Mouse (Mus musculus) gastrocnemius, adult 2 months (tissue): ENCODE measurements around the gene Cstl1. TPM values are rescaled to one million over a fixed set of nuclear protein-coding genes. Genes with fewer than 3 reads are reported as not detected.
"Not testable (repeated sequence)": the region's sequence is repeated elsewhere in the genome, so short reads cannot be mapped to it uniquely, and the experiment has no call there.

Experiments
- DNase-seq: peaks from one replicate; pipeline ENCODE4 v3.0.0; 2022
- H3K27ac ChIP-seq: fragments of 200-600 bp; 2 replicates; pipeline ENCODE4 v1.8.1; 2022; ENCODE audit warnings: mild to moderate bottlenecking
- H3K4me3 ChIP-seq: fragments of 200-600 bp; 2 replicates; pipeline ENCODE4 v1.8.1; 2022; ENCODE audit warnings: mild to moderate bottlenecking, moderate library complexity
- CTCF ChIP-seq: fragments of 200-600 bp; IDR thresholded peaks from 2 replicates; pipeline ENCODE4 v1.8.1; 2022; ENCODE audit warnings: antibody characterized with exemption, mild to moderate bottlenecking, moderate library complexity
- intact Hi-C: fragments of 180-260 bp; cut with DNase I; formaldehyde crosslinking; loops from one replicate; pipeline ENCODE4 v1.15.1; 2025
- total RNA-seq, 2 experiments: library from RNA; stranded (reverse); gene quantifications; 2 replicates each; pipeline ENCODE4 v1.2.3; 2021

Gene Cstl1
- total RNA-seq, 2 experiments from 2014 or later: not detected

DNA sequence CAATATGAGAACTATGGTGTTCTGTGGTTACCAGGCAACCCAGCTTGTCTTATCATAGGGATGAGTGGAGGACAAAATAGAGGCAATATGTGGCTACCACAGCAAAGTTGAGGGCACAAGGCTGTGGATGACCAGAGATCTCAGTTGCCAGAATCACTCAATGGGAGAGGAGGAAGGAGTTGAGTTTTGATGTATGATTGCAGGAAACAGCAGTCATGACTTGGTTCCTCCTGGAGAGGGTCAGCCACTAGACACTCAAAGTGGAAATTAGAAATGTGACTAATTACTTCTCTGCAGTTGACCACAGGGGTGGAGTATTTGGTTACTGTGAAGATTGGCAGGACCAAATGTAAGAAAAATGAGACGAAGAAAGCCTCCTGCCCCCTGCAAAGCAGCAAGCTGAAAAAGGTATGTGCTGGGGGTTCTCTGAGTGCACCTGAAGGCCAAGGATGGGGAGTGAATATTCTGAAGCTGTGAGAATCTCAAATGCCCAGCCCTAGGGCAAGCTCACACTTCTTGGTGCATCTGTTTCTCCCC is 4.2 kb downstream of the Cstl1 start:
- Histone ChIP-seq H3K27ac (peak overlapping the region; percentile 71), H3K4me3 (no peak overlapping the region)
- TF ChIP-seq CTCF: no peak
- DNase-seq: no peak
- intact Hi-C loops: loop anchor here (5.0 to 10.0 kb wide), 5 partner anchors 72 to 950 kb away; partner anchors contain the start of gene Gzf1

DNA sequence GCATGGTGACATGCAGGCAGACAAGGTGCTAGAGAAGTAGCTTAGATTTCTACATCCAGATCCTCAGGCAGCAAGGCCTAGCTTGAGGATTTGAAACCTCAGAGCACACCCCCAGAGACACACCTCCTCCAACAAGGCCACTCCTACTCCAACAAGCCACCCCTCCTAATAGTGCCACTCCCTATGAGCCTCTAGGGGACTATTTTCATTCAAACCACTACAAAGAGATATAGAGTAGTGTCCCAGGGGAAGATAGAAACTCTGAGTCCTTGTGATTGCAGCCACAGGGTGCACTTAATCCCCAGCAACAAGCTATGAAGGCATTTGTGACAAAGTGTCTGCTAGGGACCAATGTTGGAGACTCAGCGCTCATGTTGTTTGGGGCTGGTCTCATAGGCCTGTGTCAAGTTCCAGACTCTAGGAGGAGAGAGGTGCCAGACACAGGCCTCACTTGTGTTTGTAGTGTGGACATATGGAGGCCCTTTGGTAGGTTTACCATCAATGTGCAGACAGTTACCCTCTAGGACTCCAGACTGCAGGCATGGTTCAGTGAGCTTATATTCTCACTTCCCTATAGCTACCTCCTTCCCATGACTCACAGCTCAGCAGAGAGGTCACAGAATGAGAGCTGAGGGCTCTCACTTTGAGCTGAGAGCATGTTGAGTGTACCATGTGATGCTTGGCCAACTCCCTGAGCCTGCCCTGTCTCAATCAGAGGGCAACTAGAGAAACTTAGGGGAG is 13.7 kb downstream of the Cstl1 start:
- TF ChIP-seq CTCF: no peak
- intact Hi-C loops: no loop called here
- H3K4me3 ChIP-seq: no peak overlapping the region
- H3K27ac ChIP-seq: no peak overlapping the region
- no peak for DNase-seq

DNA sequence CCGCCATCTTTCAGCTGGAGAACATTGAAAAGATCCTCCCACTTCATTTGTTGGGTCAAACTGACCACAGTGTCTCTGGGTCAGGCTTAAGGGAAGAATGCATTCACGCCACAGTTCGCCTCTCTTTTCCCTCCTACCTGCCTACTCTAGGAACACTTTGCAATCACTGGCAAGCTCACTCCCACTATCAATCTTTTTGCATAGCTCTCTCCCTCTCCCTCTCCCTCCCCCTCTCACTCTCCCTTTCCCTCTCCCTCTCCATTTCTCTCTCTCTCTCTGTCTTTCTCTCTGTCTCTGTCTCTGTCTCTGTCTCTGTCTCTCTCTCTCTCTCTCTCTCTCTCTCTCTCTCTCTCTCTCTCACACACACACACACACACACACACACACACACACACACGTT is 21.2 kb downstream of the Cstl1 start, which contains the start of gene Cst11:
Gene Cst11, minus strand, starts transcription at position 101 of the 400 bp plus-strand sequence.
- intact Hi-C loops: not testable (repeated sequence)

DNA sequence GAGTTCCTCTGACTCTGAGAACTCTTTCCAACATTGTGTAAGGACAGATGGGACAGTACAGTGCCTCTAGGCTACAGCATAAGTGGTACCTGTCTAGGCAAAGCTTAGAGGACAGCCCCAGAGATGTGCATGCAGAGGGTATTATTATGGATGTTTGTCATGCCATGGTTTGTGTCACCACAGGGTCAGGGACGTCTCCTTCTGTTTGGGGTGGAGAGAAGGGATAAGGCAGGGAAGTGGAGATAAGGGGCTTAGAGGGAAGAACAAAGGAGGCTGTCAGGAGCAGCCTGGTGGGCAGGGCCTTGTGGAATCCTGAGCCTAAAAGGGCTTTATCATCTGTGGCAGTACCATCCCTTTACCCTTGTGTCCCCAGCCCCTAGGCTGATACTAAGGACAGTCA is 31.6 kb downstream of the Cstl1 start, which contains the start of gene 8030411F24Rik:
Gene 8030411F24Rik, plus strand, starts transcription at position 301 of the 400 bp plus-strand sequence.
- TF ChIP-seq CTCF: no peak
- H3K4me3 ChIP-seq: no peak within 1 kb of the TSS
- no peak for DNase-seq
- intact Hi-C loops: no loop called here
- no peak within 1 kb of the TSS for H3K27ac ChIP-seq

More for the DNA sequence above, 21.2 kb downstream of the Cstl1 start, which contains the start of gene Cst11:
- DNase-seq, H3K4me3 ChIP-seq, H3K27ac ChIP-seq: not testable (repeated sequence)

DNA sequence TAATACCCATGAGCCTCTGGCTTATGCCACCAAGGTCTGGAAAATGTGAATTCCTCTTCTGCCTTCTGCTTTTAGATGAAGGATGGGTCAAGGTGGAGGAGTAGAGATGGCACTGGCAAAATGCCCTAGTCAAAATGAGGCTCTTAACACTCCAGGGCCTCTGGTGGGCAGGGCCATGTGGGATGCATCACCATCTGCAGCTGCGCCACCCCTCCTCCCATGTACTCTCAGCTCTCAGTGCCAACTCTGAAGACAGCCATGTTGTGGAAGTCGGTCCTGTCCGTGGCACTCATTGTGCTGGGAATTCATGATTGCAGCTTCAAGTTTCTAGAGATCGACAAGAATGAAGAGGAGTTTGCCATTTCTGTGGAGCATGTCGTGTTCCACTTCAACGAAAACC is 39.0 kb downstream of the Cstl1 start, which contains the start of gene Cst12:
Gene Cst12, plus strand, starts transcription at position 220 of the 400 bp plus-strand sequence.
- no peak for DNase-seq
- no peak for TF ChIP-seq CTCF

DNA sequence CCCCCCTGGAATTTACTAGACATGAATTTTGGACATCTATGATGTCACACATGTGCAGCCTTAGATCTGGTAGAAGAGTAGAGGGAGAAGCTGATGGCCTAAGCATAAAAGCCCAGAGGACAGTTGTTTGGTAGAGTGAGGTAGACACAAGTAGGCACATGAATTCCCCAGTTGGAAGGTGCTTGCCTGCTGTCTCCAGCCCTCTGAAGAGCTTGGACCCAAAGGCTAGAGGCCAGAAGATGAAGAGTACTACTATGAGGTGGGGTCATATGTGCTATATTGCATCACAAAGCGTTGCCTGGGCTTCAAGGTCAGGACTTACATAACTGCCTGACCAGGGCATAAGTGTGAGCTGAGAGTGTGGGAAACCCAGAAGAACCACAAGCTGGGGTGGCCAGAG is 48.3 kb downstream of the Cstl1 start, which contains the start of gene Cst8:
Gene Cst8, plus strand, starts transcription at position 301 of the 400 bp plus-strand sequence.
- TF ChIP-seq CTCF: no peak
- DNase-seq: no peak
- no peak within 1 kb of the TSS for H3K27ac ChIP-seq
- H3K4me3 ChIP-seq: no peak within 1 kb of the TSS
- intact Hi-C loops: no loop called here

More for the DNA sequence above, 39.0 kb downstream of the Cstl1 start, which contains the start of gene Cst12:
- Histone ChIP-seq H3K27ac (no peak within 1 kb of the TSS), H3K4me3 (no peak within 1 kb of the TSS)
- intact Hi-C loops: no loop called here

DNA sequence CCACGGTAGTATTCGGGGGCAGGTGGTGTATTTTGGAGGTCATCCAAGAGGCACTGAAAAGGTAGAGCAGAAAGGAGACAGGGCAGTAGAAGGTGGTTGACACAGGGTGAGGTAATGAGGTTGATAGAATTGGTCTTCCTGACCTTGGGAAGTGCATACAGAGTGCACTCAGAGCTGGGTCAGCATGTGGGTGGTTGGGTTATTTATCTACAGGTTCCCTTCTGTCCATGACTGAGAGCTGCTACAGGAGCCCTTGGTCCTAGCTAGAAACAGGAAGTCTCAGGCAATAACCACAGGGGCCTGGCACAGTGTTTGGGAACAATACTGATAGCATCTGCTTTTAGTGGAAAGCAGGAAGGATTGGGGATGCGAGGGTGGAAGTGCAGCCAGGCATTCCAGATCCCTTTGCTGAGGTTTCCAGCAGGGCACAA is 51.3 kb downstream of the Cstl1 start:
- intact Hi-C loops: no loop called here
- no peak for DNase-seq
- Histone ChIP-seq H3K27ac (no peak overlapping the region), H3K4me3 (no peak overlapping the region)
- TF ChIP-seq CTCF: no peak

Other genes with a start within 250 kb of the Cstl1 start
- 1 to 10 TPM; 6.6 to 7.7 TPM for gene Nxt1, start 77.8 kb upstream of the Cstl1 start, total RNA-seq
- 10 to 100 TPM; 18.9 to 26.3 TPM for gene Gzf1, start 69.3 kb upstream of the Cstl1 start, total RNA-seq
- 1 to 10 TPM; 4.3 to 6.2 TPM for gene Napb, start 17.9 kb upstream of the Cstl1 start, total RNA-seq
- gene Cst11, start 21.1 kb downstream of the Cstl1 start, total RNA-seq: not detected
- gene 8030411F24Rik, start 31.7 kb downstream of the Cstl1 start, total RNA-seq: not detected
- not detected for gene Cst12, start 39.0 kb downstream of the Cstl1 start, total RNA-seq
- not detected for gene Cst8, start 48.4 kb downstream of the Cstl1 start, total RNA-seq
- not detected for gene Cst13, start 69.7 kb downstream of the Cstl1 start, total RNA-seq
- not detected for gene Cst9, start 84.8 kb downstream of the Cstl1 start, total RNA-seq
- gene 9230104L09Rik, start 114.7 kb downstream of the Cstl1 start, total RNA-seq: 1 to 10 TPM in 1 of 2 experiments, not detected in 1; 1.3 TPM
- 100 to 1,000 TPM; 519 to 664 TPM for gene Cst3, start 125.3 kb downstream of the Cstl1 start, total RNA-seq